Mouse (Mus musculus) spleen, postnatal 10 days (tissue): Measurements from ENCODE around the gene Ist1.

Source experiments
- DNase-seq, 2 experiments: peaks; one replicate each; pipeline ENCODE4 v3.0.0; 2021 to 2022; ENCODE audit warnings: low spot score in 2 of 2

Gene Ist1

DNA sequence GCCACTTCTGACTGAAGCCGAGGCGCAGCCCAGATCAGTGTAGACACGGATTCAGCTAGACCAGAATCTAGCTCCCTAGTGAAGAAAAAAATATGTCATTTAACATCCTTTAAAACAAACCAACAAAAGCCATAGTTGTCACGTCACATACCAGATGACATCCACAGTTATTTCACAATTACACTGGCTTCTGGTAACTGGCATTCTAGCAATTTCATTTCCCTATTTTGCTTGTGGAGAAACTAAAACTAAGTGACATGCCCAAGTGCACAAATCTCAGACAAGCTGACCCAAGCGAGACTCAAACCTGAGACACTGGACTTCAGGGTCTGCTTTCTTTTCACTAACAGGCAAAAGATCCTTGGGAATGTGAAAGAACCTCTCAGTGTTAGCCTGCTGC is 10.9 kb downstream of the Ist1 start:
- no peak for DNase-seq

DNA sequence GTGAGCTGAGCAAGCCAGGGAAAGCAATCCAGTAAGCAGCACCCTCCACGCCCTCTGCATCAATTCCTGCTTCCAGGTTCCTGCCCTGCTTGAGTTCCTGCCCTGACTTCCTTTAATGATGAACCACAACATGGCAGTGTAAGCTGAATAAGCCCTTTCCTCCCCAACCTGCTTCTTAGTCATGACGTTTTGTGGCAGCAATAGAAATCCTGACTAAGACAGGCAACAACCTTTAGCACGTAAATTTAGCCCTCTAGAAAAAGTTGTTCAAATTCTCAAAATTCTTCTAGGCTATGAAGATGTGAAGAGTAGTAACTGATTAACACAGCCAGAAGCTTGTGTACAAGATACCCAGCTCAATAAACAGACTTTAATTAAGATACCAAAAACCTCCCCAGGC is 11.5 kb downstream of the Ist1 start:
- DNase-seq, result no peak

DNA sequence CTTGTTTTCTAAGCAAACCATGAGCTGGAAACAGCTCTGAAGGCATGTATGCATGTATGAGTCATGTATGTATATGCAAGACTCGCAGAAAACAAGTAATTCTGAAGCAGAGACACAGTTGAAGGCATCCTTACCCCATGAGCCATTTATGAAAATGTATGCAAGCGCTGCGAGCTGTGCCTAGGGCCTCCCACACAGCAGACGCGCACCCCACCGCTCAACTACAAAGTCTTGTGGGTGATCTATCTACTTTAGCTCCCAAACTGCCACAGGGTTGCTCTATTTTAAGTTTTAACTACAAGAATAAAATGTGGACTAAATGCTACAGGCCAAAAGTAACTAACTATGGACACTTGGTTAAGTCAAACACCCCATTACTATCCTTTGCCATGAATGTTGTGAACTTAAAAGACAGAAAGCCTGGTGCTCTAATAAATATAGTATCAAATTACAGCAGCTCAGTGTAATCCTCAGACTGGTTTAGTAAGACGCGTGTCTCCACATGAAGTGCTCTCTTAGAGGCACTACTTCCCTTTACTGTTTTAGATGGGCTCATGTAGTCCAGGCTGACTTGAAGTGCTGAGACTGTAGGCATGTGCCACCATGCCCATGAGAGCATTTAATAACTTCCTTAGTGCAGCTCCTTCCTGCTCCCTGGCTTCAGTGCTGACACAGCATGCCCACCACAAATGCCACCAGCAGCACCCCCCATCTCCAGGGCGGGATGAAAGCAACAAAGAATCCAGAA is 17.0 kb downstream of the Ist1 start:
- DNase-seq, result no peak

DNA sequence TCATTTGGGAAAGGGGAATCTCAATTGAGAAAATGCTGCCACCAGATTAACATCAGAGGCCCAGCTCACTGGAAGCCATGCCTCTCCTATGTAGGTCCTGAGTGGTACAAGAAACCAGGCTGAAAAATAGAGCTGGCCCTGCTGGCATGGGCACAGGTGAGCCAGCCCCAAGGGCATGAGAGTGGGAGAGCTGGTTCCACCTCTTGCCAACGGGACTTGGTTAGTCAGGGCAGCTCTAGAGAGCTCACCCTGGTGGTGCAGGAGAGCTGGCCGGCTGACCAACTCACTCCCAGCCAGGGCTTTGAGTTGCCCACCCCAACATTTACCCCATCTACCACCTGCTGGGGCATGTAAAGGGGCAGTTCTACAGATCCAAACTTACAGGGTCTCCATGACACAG is 19.5 kb downstream of the Ist1 start:
- DNase-seq, result no peak

DNA sequence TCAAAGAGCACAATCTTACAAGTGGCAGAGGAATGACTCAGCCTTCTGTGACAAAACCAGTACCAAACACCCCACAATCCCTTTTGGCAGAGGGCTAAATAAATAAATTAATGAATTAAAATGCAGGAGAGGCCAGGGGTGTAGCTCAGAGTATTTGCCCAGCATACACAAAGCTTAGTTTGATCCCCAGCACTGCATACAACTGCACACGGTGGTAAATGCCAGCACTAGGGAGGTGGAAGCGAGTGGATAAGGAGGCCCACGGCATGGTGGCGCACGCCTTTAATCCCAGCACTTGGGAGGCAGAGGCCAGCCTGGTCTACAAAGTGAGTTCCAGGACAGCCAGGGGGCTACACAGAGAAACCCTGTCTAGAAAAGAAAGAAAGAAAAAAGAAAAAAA is 20.4 kb downstream of the Ist1 start:
- no peak for DNase-seq

DNA sequence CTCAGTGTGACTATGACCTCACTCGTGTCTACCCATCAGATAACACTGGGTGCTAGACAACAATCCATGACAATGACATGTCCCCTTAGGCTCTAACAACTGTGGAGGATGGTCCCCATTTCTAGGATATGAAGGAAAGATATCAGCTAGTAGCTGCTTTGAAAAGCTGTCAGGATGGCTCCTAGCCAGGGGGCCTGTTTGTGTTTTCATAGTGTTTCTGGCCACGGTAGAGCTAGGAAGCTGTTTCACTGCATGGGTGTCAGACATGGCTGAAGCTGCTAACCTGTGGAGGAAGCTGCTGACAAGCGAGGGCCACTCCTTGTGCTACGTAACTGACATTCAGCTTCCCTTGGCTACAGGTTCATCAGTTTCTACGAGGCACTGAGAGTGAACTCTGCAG is 26.4 kb downstream of the Ist1 start:
- DNase-seq, result no peak

DNA sequence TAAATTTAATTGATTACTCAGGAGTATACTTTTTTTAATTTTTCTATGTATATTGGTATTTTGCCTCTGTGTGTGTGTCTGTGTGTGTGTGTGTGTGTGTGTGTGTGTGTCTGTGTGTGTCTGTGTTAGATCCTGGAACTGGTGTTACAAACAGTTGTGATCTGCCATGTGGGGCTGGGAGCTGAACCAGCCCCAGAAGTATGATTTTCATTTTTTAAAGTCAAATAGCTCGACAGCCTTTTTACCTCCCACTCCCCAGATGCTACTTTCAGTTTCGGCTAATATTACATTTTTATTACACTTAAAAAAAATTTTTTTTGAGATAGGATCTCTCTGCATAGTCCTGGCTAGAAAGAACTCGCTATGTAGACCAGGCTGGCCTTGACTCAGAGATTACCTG is 30.7 kb downstream of the Ist1 start:
- no peak for DNase-seq

DNA sequence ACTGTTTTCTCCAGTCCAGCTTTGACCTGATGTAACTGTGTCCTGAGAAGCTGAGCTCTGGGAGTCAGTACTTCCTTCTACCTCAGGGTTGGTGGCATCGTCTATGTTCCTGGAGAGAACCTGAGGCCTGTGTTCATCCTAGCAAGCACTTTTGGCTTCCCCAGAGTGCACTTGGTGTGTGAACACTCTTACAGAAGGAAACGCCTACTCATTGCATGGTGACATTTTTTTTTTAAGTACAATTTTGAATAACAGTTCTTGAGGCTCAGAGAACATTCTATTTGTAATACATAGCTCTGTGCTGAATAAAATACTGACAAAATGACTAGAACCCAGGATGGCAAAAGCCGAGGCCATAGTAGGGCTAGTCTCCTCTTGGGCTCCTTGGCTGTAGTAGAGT is 36.2 kb downstream of the Ist1 start:
- DNase-seq, result no peak

DNA sequence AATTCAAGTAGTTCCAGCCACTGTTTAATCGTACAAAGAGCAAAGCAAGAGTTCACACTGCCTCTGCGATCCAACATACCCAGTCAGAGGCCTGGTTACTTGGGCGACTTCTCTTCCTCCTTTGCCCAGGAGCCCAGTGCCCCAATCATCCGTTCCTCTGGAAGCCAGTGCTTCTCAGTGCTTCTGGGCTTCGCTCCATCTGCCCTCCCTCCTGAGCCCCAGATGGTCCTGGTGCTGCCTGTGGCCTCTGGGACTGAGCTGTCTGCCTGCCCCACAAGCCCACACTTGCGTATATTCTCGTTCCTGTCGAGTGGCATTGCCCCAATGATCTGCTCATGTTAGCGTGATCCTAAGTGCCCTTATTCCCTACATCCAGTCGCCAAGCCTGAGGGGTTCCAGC is 42.3 kb downstream of the Ist1 start:
- no peak for DNase-seq

DNA sequence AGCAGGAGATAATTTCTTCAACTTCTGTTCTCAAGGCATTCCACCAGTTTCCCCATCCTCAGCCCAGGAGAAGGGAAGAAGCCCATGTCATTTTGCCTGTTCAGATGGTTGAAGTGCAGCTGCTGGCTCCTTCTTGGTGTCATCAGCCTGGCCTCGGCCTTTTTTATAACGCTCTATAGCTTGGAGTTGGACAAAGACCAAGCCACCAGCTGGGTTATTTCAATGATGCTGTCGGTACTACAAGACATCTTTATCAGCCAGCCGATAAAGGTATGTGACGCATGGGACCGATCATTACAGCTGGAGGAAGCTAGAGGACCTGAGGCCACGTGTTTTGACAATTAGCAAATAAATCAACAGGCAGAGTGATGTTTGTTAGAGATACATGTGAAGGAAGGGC is 44.6 kb downstream of the Ist1 start:
- no peak for DNase-seq

DNA sequence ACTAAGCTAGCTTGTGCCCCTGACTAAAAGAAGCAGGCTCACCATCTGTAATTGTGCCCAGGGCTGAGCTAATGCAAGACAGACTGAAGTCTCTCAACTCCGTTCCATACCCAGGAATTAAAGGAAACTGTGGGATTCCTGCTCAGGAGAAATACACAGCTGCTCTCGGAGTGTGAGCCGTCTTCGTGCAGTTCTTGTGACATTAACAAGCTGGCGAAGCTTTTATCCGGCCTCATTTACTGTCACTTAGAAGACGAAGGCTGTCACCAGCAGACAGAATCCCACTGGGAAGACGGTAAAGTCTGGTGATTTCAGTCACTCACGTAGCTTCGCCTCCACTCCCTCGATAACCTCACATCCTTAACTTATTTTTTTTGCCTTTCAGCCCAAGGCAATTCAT is 45.7 kb downstream of the Ist1 start:
- no peak for DNase-seq

DNA sequence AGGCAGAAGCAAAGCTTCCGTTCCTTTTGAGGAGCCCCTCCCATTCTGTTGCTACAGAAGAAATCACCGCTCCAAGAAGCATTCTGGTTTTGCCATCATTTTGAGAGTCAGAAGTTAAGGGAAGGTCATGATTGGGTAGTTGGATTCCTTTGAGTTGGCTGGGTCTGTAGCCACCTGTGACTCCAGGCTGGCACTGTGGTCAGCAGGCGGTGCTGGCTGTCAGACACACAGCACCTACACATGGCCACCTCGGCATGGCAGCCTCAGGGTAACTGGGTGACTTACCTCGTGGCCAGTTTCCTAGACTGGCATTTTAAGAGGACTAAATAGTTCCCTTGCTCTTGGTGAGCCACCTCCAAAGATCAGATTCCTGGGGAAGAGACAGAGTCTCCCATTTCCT is 51.8 kb downstream of the Ist1 start:
- no peak for DNase-seq

DNA sequence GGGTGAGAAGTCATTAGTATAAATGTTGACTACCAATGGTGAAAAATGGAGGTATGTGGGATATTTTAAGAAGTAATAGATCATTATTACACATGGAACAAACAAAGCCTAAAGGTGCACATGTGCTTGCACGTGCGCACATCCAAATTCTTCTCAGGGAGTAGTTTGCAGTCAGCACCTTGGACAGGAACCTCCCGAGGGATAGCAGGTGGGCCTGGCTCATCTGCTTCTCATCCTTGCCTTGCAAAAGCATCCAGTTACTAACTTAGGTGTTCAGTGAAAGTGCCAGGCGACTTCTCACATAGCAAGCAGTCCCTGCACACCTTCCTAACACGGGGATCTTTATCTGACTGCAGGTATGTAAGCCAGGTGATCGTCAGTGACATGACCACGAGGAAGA is 52.6 kb downstream of the Ist1 start:
- no peak for DNase-seq

DNA sequence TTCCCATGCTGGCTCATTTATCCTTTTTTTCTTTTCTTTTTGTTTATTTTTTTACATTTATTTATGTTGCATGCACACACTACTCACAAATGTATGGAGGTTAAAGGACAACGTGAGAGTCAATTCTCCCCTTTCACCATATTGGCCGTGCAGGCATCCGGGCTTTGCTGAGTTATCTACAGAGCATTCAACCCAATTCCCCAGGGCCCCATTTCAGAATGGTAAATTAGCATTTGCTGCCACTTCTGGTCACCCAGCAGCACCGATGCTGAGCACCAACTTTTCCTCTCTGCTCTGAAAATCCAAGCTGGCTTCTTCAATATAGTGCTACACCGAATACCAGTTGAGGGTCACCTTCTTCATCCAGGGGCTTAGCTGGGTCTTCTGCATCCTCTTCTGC is 54.2 kb downstream of the Ist1 start:
- no peak for DNase-seq

DNA sequence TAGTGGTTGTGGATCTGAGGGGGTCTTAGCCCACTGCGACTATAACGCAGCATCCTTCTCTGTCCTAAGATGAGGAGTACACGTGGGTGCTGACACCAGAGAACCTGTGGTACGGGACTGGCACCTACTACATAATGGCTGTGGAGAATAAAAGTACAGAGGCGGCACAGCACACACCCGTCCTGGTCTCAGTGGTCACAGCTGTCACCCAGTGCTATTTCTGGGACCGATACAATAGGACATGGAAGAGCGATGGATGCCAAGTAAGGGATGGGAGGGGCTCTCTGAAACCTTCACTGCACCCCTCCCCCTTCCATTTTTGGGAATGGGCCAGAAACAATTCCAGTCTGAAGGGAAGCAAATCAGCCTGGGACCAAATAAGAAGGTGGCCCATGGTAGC is 57.9 kb downstream of the Ist1 start:
- DNase-seq, result no peak

DNA sequence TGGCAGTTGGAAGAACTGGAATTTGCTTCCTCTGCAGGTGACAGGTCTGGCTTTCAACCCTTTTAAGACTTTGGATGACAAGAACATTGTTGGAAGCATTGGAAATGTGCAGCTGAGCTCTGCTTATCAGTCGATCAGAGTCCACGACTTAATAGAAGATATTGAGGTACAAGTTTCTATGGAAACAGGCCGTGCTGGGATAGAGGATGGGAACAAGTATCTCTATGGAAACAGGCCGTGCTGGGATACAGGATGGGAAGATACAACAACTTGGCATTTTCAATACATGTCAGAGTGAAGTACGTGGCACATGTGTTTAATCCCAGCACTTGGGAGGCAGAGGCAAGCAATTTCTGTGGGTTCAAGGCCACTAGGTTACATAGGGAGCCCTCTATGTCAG is 60.6 kb downstream of the Ist1 start:
- DNase-seq, result no peak

DNA sequence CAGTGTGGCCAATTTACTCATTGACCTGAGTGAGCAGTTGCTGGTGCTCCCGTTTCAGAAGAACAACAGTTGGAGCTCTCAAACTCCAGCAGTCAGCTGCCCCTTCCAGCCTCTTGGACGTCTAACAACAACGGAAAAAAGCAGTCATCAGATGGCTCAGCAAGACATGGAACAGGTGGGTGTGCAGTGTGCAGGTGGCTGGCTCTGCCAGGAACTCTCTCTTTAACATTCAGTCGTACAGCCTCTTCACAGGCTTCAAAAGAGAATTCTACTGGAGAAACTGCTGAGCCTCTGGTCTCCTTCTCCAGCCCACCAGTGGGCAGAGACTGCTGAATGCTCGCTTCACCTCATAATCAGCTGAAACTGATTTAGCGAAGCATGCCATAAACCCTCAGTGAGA is 64.4 kb downstream of the Ist1 start:
- no peak for DNase-seq
